Mouse (Mus musculus) urinary bladder, postnatal 14 days (tissue): ENCODE measurements around the gene Pou4f1.

Experiments
- DNase-seq: peaks from one replicate; pipeline ENCODE4 v3.0.0; 2021; ENCODE audit warnings: low spot score

Gene Pou4f1

DNA sequence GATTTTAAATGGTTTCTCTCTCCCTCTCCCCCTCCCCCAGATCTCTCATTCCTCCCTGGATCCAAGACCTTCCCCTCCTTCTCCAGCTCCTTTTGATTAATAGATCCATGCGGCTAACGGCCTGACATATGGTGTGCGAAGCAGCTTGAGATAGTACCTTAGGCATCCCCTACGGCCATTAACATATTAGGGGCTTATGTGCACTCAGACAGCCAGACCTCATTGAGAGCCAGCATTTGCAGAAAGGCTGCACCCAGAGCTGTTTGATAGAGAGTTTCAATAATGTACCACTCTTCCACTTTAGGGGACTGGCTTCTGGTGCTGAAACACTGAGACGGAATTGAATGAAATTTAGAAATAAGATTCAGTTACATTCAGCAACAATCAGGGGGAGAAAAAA, 10.8 kb downstream of the Pou4f1 start:
- DNase-seq = no peak

DNA sequence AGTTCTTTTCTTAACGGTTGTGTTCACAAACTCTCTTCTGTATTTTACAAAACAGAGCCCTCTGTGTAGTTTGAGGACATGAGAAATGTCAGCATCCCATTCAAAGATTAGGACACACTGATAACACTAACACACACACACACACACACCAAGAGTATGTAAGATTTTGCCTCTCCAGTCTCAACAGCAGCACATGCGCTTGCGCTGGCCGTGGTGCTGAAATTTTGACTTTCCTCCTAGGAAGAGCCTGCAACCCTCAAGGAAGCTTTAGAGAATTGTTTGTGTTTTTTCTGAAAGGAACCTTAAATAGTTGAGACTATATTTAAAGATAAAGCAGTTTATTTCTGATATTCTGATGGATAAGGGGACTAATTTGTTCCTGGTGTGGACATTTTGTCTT, 14.0 kb downstream of the Pou4f1 start:
- peak; percentile 69 for DNase-seq

DNA sequence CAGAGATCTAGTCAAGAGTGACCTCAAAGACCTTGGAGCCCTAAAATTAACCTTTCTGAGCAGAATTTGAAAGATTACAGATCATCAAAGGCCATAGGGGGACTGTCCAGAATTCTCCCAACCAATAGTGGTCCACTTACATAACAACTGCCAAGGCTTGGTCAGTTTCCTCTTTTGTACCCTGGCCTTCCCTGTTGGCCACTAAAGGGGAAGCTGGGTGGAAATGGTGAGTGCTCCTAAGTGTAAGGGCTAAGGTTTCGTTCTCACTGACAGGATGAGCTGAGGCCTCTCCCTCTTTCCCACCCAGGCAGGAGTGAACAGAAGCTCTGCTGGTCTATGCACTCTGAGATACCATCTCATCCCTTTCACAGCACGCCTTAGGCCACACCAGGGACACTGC, 33.5 kb downstream of the Pou4f1 start:
- no peak for DNase-seq

DNA sequence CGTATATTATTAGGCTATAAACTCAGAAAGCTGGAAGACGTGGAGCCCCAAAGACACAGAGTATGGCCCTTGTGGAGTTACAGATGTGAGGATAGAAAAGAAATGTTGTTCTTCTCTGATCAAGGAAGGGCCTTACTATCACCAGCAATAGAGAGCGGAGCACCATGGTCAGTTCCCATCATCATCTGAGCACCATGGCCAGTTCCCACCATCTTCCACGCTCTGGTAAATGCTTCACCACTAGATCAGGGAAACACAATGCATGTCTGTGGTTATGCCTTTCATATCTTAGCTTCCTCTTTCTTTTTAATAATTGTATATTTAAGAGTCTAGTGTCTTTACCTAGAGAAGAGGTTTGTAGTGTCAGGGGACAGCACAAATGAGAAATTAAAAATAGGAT, 37.0 kb downstream of the Pou4f1 start:
- DNase-seq = no peak

DNA sequence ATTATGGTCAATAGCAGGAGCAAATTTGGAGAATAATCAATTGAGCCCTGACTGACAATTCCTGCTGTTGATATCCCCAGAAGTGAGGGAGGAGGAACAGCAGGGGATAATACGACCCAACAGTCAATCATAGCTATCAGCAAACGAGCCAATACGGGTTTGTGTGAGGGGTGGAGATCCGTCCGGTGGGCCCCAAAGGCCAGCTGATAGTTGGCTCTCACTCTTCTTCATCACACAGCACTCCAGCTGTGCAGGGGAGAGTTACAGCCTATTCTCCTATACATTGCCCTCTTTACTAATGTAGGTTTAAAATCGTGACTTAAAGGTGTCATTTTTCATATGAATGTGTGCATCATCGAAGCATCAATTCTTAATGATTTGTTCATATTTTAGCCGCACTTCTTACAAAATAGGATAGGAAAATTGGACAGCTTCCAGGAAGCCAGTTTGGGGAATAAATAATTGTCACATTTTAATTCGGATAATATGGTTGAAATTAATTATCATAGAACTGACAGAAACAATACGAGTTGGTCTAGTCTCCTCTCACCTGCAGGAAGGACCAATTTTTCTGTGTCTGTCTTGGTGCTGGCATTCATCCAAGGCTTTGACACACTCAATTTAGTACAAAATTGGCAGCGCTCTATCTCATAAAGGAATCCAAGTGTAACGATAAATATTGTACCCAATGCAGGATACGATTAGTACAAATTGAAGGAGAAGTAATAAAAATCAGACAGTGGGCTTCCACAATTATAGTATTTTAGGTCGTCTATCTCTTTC, 43.9 kb downstream of the Pou4f1 start:
- DNase-seq = no peak
